Mouse (Mus musculus): ENCODE results near the gene Gm379. TPM values are rescaled to one million over a fixed set of nuclear protein-coding genes. Genes with fewer than 3 reads are reported as not detected.

The Gm379 gene
- not detected for total RNA-seq (2023)

DNA sequence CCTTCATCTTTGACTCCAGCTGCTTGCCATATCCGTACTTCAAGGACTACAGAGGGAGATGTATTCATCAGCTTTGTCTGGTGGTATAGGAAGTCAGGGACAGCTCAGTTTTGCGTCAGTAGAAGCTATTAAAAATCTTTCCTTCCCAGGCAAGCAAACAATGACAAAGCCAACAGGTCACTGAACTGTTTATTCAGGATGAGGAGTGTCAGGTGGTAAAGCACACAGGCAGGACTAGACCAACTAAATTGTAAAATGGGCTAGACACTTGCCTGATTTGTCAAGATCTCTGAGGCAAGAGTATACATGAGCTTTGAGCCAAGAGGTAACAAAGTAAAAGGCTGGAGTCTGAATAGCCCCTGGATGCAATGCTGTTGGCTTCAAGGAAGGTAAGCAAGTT is at the start of gene Gm379:
TSS of gene Gm379 (minus strand) at position 7 of the 400 bp plus-strand sequence.

Other genes with a start within 250 kb of the Gm379 start
- gene Brwd3, start 169.5 kb upstream of the Gm379 start, total RNA-seq (2023) = 10 to 100 TPM; 31.9 to 35.8 TPM

Data from B cell, adult 67 days (primary cell).